Mouse (Mus musculus) CH12.LX (cell line): Measurements from ENCODE around the gene 5530401A14Rik.

Experiments used
- CTCF ChIP-seq, 2 experiments: IDR thresholded peaks in 1 of 2; conservative IDR thresholded peaks in 1 of 2; 2 replicates each; pipeline ENCODE4 v1.5.1; 2011 to 2012; ENCODE audit warnings: low read depth in 2 of 2, low read length in 2 of 2, improper control_type of control experiment in 1 of 2, inconsistent platforms in 1 of 2, mild to moderate bottlenecking in 1 of 2, moderate library complexity in 1 of 2
- IRF4 ChIP-seq: IDR thresholded peaks from 2 replicates; pipeline ENCODE4 v1.6.1; 2014; ENCODE audit warnings: low read depth, mild to moderate bottlenecking, inconsistent platforms, low read length, improper control_type of control experiment
- POLR2A ChIP-seq: IDR thresholded peaks from 2 replicates; pipeline ENCODE4 v1.6.1; 2011; ENCODE audit warnings: low read depth, mild to moderate bottlenecking, improper control_type of control experiment, low read length
- TBP ChIP-seq: conservative IDR thresholded peaks from 2 replicates; pipeline ENCODE4 v1.6.1; 2011; ENCODE audit warnings: low read depth, low read length, improper control_type of control experiment

DNA sequence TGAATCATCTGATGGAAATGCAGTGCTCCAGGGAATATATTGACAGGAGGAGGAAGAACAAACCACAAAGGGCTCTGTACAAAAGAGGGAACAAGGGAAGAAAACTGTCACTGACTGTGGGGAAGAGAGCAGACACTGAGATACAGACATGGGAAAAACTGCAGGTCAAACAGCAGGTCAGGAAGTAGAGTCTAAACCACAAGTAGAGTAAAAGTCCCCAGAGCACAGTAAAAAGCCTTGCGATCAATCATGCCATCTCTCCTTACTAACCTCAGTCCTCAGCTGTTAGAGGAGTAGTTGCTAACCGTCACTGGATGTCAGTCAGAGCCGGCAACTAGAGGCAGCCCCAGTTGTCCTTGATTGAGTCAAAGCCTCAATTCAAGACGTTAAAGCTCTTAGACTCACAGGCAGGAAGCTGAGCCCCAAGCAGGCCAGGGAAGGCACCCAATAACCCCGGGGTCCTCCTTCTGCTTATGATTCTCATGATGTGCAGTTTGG is 49.0 kb downstream of the 5530401A14Rik start:
- TF ChIP-seq POLR2A = no peak
- no peak for TF ChIP-seq CTCF (conservative IDR thresholded peaks at IDR 0.05 in 1 of 2, IDR thresholded peaks at IDR 0.05 in 1 of 2; ENCODE audit: low read depth in 2 of 2, low read length in 2 of 2)
- TF ChIP-seq TBP = no peak
- no peak for TF ChIP-seq IRF4
